Comparison of ENCODE assay signal across 9 mouse cellular contexts in genomic region chr19:53017954-53018353, GRCm38 (mm10). TPM values are rescaled to one million over a fixed set of nuclear protein-coding genes. Genes with fewer than 3 reads are reported as not detected.
DNase-seq lines count a peak whose midpoint lies in the region; ATAC-seq and TF ChIP-seq lines count a peak whose summit lies in the region.
"Had no signal": no experiment of that assay in that cellular context is flagged by ENCODE, and none has a peak within 500 bp of the region (broad histone marks: within the 10 kb centered on the region; RNA-seq: fewer than 3 reads in every experiment).

No protein-coding gene starts in this region.

- no peak for TF ChIP-seq CTCF in E14TG2a.4 (conservative IDR thresholded peaks at IDR 0.05; ENCODE audit: low read length)
- TF ChIP-seq CTCF in thymus, adult 2 months (IDR thresholded peaks at IDR 0.05; ENCODE audit: borderline replicate concordance, control insufficient read depth, extremely low read depth, insufficient read depth, low read length, poor library complexity), result no peak

- no peak overlapping the region for H3K27ac ChIP-seq in midbrain, embryonic 15.5 days
- H3K27ac ChIP-seq in thymus, adult 2 months (ENCODE audit: control insufficient read depth, insufficient read depth, low read length), result no peak overlapping the region
- no peak overlapping the region for H3K27ac ChIP-seq in liver, embryonic 11.5 days (ENCODE audit: low read depth, low read length)
- H3K27ac ChIP-seq: limb, embryonic 13.5 days had no signal

- no peak overlapping the region for H3K9ac ChIP-seq in midbrain, embryonic 15.5 days
- H3K9ac ChIP-seq in liver, embryonic 11.5 days (ENCODE audit: low read depth, low read length), result no peak overlapping the region
- H3K9ac ChIP-seq: limb, embryonic 13.5 days had no signal

- no peak for DNase-seq in cerebellum, postnatal 4 days (ENCODE audit: low spot score in 2 of 2)
- DNase-seq in cerebellum, postnatal 14 days, result peak; percentile 73 to 74
- DNase-seq in heart, postnatal 36 days, result peak; percentile 53 to 60
- DNase-seq in thymus, adult 2 months, result no peak
- no peak for DNase-seq in liver, embryonic 11.5 days (ENCODE audit: low spot score)

- peaks cover 77% of the 10 kb centered on the region for H3K36me3 ChIP-seq in E14TG2a.4 (ENCODE audit: insufficient read depth, low read length)
- no peaks in the 10 kb centered on the region; the same call in 1 of the 2 replicates for H3K36me3 ChIP-seq in midbrain, embryonic 15.5 days (replicated peaks)
- no peaks in the 10 kb centered on the region for H3K36me3 ChIP-seq in thymus, adult 2 months (ENCODE audit: control insufficient read depth, insufficient read depth, low read length)
- peaks cover 11% of the 10 kb centered on the region; the same call in 1 of the 2 replicates for H3K36me3 ChIP-seq in liver, embryonic 11.5 days (ENCODE audit: control insufficient read depth, insufficient read depth, low read length)

- intact Hi-C loops in heart, postnatal 36 days (cut with DNase I), result no loop called here

- peak; percentile 64 for ATAC-seq in cerebellum, adult (ENCODE audit: insufficient number of reproducible peaks, low FRiP score, low TSS enrichment)
- ATAC-seq in midbrain, embryonic 15.5 days (replicated peaks), result no peak
- no peak for ATAC-seq in liver, embryonic 11.5 days (replicated peaks; ENCODE audit: low FRiP score)

- peak overlapping the region; percentile 43 for H3K4me3 ChIP-seq in E14TG2a.4 (replicated peaks; ENCODE audit: low read length)
- no peak overlapping the region for H3K4me3 ChIP-seq in midbrain, embryonic 15.5 days
- no peak overlapping the region for H3K4me3 ChIP-seq in thymus, adult 2 months (ENCODE audit: control insufficient read depth, insufficient read depth, low read length)
- H3K4me3 ChIP-seq in liver, embryonic 11.5 days (ENCODE audit: low read depth, low read length), result no peak overlapping the region
- H3K4me3 ChIP-seq: limb, embryonic 13.5 days had no signal

- no peaks in the 10 kb centered on the region for H3K27me3 ChIP-seq in E14TG2a.4 (ENCODE audit: insufficient read depth, low read length)
- no peaks in the 10 kb centered on the region for H3K27me3 ChIP-seq in midbrain, embryonic 15.5 days (replicated peaks)
- H3K27me3 ChIP-seq in thymus, adult 2 months (ENCODE audit: control insufficient read depth, insufficient read depth, low read length), result no peaks in the 10 kb centered on the region
- H3K27me3 ChIP-seq in liver, embryonic 11.5 days (replicated peaks; ENCODE audit: control insufficient read depth, insufficient read depth, low read length), result no peaks in the 10 kb centered on the region
- H3K27me3 ChIP-seq: limb, embryonic 13.5 days had no signal

- peaks cover 98% of the 10 kb centered on the region for H3K4me1 ChIP-seq in E14TG2a.4 (replicated peaks; ENCODE audit: low read depth, low read length)
- no peaks in the 10 kb centered on the region for H3K4me1 ChIP-seq in midbrain, embryonic 15.5 days
- no peaks in the 10 kb centered on the region for H3K4me1 ChIP-seq in thymus, adult 2 months (replicated peaks; ENCODE audit: control insufficient read depth, insufficient read depth, low read length)
- H3K4me1 ChIP-seq in liver, embryonic 11.5 days (replicated peaks; ENCODE audit: control insufficient read depth, insufficient read depth, low read length), result no peaks in the 10 kb centered on the region; the same call in 1 of the 2 replicates

- 91% methylated on average over 9 of the region's 9 CpGs for WGBS in midbrain, embryonic 15.5 days
- WGBS in thymus, adult 2 months, result 97% methylated on average over 9 of the region's 9 CpGs
- WGBS in liver, embryonic 11.5 days, result 86% methylated on average over 9 of the region's 9 CpGs

- no peak overlapping the region for H3K4me2 ChIP-seq in midbrain, embryonic 15.5 days
- H3K4me2 ChIP-seq in liver, embryonic 11.5 days, result no peak overlapping the region
- H3K4me2 ChIP-seq: limb, embryonic 13.5 days had no signal

- TF ChIP-seq POLR2A in thymus, adult 2 months (IDR thresholded peaks at IDR 0.05; ENCODE audit: control insufficient read depth, extremely low read depth, insufficient read depth, low read length, poor library complexity), result no peak

- H3K9me3 ChIP-seq in E14TG2a.4 (ENCODE audit: low read length), result no peaks in the 10 kb centered on the region
- no peaks in the 10 kb centered on the region for H3K9me3 ChIP-seq in midbrain, embryonic 15.5 days
- H3K9me3 ChIP-seq in liver, embryonic 11.5 days (ENCODE audit: control insufficient read depth, low read length), result no peaks in the 10 kb centered on the region
- H3K9me3 ChIP-seq: limb, embryonic 13.5 days had no signal

RNA-seq across cellular contexts. Expression of gene Xpnpep1, which starts 22.1 kb away (rescaled TPM):
- total RNA-seq in heart, postnatal 36 days (2021), result 10 to 100 TPM; 79.1 to 85.7 TPM
- polyA plus RNA-seq in midbrain, embryonic 15.5 days (2015; fragmentation: Nextera tagmentation; extraction: Ambion mirVana), result 124 and 125 TPM in 2 replicates
- polyA plus RNA-seq in thymus, adult 2 months (2012; rRNA removed), result 49.6 and 55.6 TPM in 2 replicates
- polyA plus RNA-seq in liver, embryonic 11.5 days (2014; fragmentation: Nextera tagmentation; extraction: Ambion mirVana), result 180 and 196 TPM in 2 replicates

Comparison
In these comparisons a context has a peak if more than half of its experiments do, and no peak if none do; other contexts are left out.
1. DNase-seq: peak in cerebellum, postnatal 14 days (2 of 2) and heart, postnatal 36 days (2 of 2); none in cerebellum, postnatal 4 days (0 of 2), thymus, adult 2 months (single experiment) and liver, embryonic 11.5 days (single experiment).